Mouse (Mus musculus): Measurements from ENCODE around the gene Syce2.

DNA sequence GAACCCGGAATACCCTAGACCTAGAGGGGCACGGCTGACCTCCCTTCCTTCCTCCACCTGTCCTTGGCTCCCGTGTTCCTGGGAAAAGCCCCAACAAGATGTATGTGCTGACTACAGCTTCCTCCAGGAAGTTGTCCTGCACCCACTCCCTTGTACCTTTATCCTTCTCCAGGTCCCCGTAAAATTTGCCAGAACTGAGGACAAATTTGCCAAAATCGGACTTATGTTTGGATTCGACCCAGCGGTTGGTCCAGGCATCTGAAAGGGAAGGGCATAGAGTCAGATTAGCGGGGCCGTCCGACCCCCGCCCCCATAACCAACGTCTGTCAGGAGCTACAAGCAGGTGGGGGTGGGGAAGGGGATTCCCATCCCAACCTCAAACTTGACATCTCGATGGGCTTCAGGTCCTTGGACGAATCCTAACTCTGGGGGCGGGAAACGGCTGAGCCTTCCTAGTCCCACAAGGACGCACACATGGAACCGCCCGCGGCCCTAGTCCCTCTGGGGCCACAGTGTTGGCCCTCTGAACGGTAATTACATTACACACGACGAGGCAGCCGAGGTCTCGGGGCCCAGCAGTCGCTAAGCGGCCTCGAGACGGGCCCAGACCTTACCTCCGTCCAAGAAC lies 25.7 kb upstream of the Syce2 start:
- no peak for TF ChIP-seq CTCF (conservative IDR thresholded peaks at IDR 0.05 in 1 of 2, IDR thresholded peaks at IDR 0.05 in 1 of 2; ENCODE audit: low read depth in 2 of 2, low read length in 2 of 2)
- no peak for TF ChIP-seq POLR2AphosphoS2 (IDR thresholded peaks at IDR 0.05; ENCODE audit: low read depth, low read length)
- TF ChIP-seq ZNF384 (IDR thresholded peaks at IDR 0.05; ENCODE audit: low read depth, low read length) = no peak
- TF ChIP-seq POLR2A (IDR thresholded peaks at IDR 0.05; ENCODE audit: low read depth, low read length) = no peak
- peak; percentile 5; the same call in 1 of the 2 replicates for TF ChIP-seq TCF12 (IDR thresholded peaks at IDR 0.05; ENCODE audit: low read depth, low read length)
- no peak for TF ChIP-seq ETS1 (conservative IDR thresholded peaks at IDR 0.05; ENCODE audit: low read depth, low read length)
- TF ChIP-seq TBP (conservative IDR thresholded peaks at IDR 0.05; ENCODE audit: low read depth, low read length) = no peak
- no peak for TF ChIP-seq ZMIZ1 (IDR thresholded peaks at IDR 0.05; ENCODE audit: low read depth, low read length)
- TF ChIP-seq MXI1 (IDR thresholded peaks at IDR 0.05; ENCODE audit: low read depth, low read length) = peak; percentile 21; the same call in 1 of the 2 replicates
- no peak for TF ChIP-seq MAX (IDR thresholded peaks at IDR 0.05; ENCODE audit: low read length)
- TF ChIP-seq SIN3A (IDR thresholded peaks at IDR 0.05; ENCODE audit: low read length) = no peak
- no peak; the same call in 1 of the 2 replicates for TF ChIP-seq EP300 (IDR thresholded peaks at IDR 0.05; ENCODE audit: low read length)
- no peak for TF ChIP-seq GABPA (IDR thresholded peaks at IDR 0.05; ENCODE audit: insufficient replicate concordance, low read depth, low read length)
- TF ChIP-seq RAD21 (IDR thresholded peaks at IDR 0.05; ENCODE audit: low read depth, low read length) = no peak

Measured in CH12.LX (cell line).